Mouse (Mus musculus) heart, embryonic 11.5 days (tissue): ENCODE measurements at regions not wholly inside any gene's neighbourhood (a gene's known extent, or its start where the extent isn't known, plus 50 kb on each side); places are given as distances from the start of the nearest gene placed in this dataset.

Source experiments
- ATAC-seq: fragments of 200-750 bp; cut with Nextera tagmentation; replicated peaks from 2 replicates; pipeline ENCODE4 v1.8.0; 2017; ENCODE audit warnings: moderate library complexity; ENCODE audit not compliant: insufficient number of reproducible peaks, low FRiP score, low TSS enrichment
- H3K27ac ChIP-seq: fragments of 300-500 bp; sonication (generic); 2 replicates; pipeline ENCODE4 v1.5.1; 2014; ENCODE audit warnings: mild to moderate bottlenecking, low read depth, low read length
- H3K27me3 ChIP-seq: fragments of 300-500 bp; sonication (generic); 2 replicates; pipeline ENCODE4 v1.6.1; 2014; ENCODE audit warnings: mild to moderate bottlenecking, low read length, mixed read lengths; ENCODE audit not compliant: control insufficient read depth, insufficient read depth
- H3K36me3 ChIP-seq: fragments of 300-500 bp; sonication (generic); 2 replicates; pipeline ENCODE4 v1.6.1; 2014; ENCODE audit warnings: mild to moderate bottlenecking, low read length, moderate library complexity, mixed read lengths; ENCODE audit not compliant: control insufficient read depth, insufficient read depth
- H3K4me1 ChIP-seq: fragments of 300-500 bp; sonication (generic); 2 replicates; pipeline ENCODE4 v1.6.1; 2014; ENCODE audit warnings: low read length; ENCODE audit not compliant: control insufficient read depth, insufficient read depth
- H3K4me2 ChIP-seq: fragments of 300-500 bp; sonication (generic); 2 replicates; pipeline ENCODE4 v1.6.1; 2014; ENCODE audit warnings: mild to moderate bottlenecking, moderate library complexity
- H3K4me3 ChIP-seq: fragments of 300-500 bp; sonication (generic); 2 replicates; pipeline ENCODE4 v1.5.1; 2014; ENCODE audit warnings: low read depth, low read length
- H3K9ac ChIP-seq: fragments of 300-500 bp; sonication (generic); 2 replicates; pipeline ENCODE4 v1.6.1; 2014; ENCODE audit warnings: mild to moderate bottlenecking, low read depth, low read length, moderate library complexity
- H3K9me3 ChIP-seq: fragments of 300-500 bp; sonication (generic); replicated peaks from 2 replicates; pipeline ENCODE4 v1.6.1; 2016; ENCODE audit warnings: low read length; ENCODE audit not compliant: control insufficient read depth
- WGBS: fragments of 180-500 bp; shearing (Covaris S2); extraction: QIAGEN DNeasy Blood & Tissue Kit; methylation state at CpG from one replicate; pipeline ENCODE4 v1.1.7; 2014; ENCODE audit not compliant: insufficient replicate concordance; 5-methylcytosine and 5-hydroxymethylcytosine counted together

DNA sequence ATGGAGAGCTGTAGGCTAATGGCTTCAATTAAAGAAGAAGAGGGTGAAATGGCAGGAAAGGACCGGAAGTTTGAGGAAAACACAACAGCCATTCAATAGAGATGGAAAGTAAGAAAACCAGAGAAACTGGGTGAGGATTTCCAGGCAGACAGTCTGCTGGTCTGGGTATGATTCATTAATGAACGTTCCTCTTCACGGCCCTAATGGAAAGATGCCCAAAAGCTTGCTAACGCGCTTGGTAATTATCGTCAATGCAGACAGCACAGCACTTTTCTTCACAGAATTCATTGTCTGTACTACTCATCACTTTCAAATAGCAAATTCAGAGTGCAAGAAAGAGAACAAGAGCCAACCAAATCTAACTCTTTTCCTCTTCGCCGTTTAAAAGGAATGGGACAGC lies 60.3 kb downstream of the Ing2 start:
- no peak overlapping the region for H3K4me2 ChIP-seq
- WGBS: 90% methylated on average over 8 of the region's 8 CpGs
- no peaks in the 10 kb centered on the region for H3K4me1 ChIP-seq
- H3K27me3 ChIP-seq: no peaks in the 10 kb centered on the region
- ATAC-seq: no peak
- H3K36me3 ChIP-seq: no peaks in the 10 kb centered on the region
- H3K4me3 ChIP-seq: no peak overlapping the region
- H3K9me3 ChIP-seq: no peaks in the 10 kb centered on the region
- H3K9ac ChIP-seq: no peak overlapping the region
- H3K27ac ChIP-seq: no peak overlapping the region

DNA sequence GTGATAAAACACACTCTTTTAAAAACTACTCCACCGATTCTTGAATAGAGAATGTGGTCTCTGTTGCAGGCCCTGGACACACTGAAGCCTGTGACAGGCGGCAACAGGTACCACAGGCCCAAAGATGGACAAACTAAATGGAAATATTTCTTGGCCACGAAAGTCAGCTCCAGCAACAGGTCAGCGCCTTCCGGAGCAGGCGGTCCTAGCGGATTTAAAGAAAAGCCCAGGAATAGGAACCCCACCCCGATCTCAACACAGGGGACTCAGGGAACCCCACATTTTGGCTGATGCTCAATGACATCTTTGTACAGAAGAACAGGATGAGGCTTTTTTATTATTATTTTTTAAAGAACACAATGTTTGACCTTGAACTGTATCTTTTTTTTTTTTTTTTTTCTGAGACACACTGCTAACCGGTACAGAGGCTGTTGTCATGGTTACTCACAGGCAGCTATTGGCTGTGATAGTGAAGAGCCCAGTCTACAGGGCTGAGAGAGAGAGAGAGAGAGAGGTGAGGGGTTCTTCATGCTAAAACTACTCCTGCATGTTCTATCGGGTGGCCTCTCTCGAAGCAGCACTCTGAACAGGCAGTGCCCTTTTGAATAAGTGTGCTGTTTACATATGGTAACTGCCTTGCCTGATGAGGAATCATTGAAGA lies 63.5 kb downstream of the Ing2 start:
- H3K4me1 ChIP-seq: no peaks in the 10 kb centered on the region
- no peaks in the 10 kb centered on the region for H3K9me3 ChIP-seq
- H3K36me3 ChIP-seq: no peaks in the 10 kb centered on the region
- no peak overlapping the region for H3K4me2 ChIP-seq
- H3K4me3 ChIP-seq: no peak overlapping the region
- H3K27me3 ChIP-seq: no peaks in the 10 kb centered on the region
- no peak overlapping the region for H3K9ac ChIP-seq
- H3K27ac ChIP-seq: no peak overlapping the region
- ATAC-seq: no peak
- 78% methylated on average over 11 of the region's 11 CpGs for WGBS

DNA sequence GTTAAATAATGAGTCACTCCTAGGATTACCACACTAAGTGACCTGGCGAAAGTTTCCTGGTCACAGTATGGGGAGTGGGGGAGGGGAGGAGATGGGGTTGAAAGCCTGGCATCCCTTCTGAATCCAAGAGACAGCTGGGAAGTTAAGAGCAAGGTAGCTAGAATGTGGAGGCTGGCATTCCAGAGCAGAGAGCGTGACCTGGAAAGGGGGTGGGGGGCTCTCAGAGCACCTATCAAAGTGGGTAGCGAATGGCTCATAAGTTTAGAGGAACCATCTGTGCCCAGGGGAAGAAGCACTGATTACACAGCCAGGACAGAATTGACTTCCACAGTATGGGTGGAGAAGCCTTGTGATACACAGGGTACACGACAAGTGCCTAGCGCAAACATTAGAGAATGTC lies 65.4 kb downstream of the Ing2 start:
- Histone ChIP-seq H3K4me3 (no peak overlapping the region), H3K9me3 (no peaks in the 10 kb centered on the region), H3K27me3 (no peaks in the 10 kb centered on the region), H3K4me1 (no peaks in the 10 kb centered on the region), H3K4me2 (no peak overlapping the region), H3K27ac (no peak overlapping the region), H3K9ac (no peak overlapping the region), H3K36me3 (no peaks in the 10 kb centered on the region)
- ATAC-seq: no peak
- WGBS: 65% methylated on average over 5 of the region's 5 CpGs

DNA sequence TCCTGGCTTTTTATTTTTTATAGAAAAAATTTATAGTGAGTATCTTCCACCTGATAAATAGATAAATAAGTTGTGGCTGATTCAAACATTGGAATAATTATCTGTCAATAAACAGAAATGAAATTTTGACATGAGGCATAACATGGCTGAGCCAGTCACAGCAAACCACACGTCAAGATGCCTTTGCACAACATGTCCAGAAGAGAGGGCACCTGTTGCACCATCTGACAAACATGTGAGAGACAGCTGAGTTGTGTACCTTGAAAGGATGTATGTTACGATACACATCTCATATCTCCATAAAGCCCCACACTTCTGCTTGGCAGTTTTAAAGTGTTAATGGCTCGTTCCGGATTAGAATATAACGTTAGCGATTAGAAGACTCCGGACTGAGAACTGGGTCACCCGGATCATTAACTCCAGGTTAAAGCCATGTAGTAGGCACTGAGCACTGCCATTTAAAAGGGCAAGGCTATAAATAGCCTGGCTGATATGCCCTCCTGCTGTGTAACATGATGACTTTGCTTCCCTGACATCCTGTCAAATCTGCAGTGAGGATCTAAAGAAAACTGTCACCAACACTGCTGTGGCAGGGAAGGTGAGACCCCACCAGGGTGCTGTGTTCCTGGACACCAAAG lies 70.9 kb downstream of the Rwdd4a start:
- Histone ChIP-seq H3K4me2 (peak overlapping the region; percentile 14), H3K36me3 (no peaks in the 10 kb centered on the region), H3K27ac (no peak overlapping the region), H3K4me3 (no peak overlapping the region), H3K9me3 (no peaks in the 10 kb centered on the region), H3K27me3 (no peaks in the 10 kb centered on the region), H3K4me1 (peaks cover 6% of the 10 kb centered on the region; the same call in 1 of the 2 replicates), H3K9ac (no peak overlapping the region)
- ATAC-seq: no peak
- 69% methylated on average over 8 of the region's 8 CpGs for WGBS
